Mouse (Mus musculus) intestine, embryonic 14.5 days (tissue): ENCODE measurements around the gene Med25. TPM values are rescaled to one million over a fixed set of nuclear protein-coding genes. Genes with fewer than 3 reads are reported as not detected.

Experiments
- ATAC-seq: fragments of 200-750 bp; cut with Nextera tagmentation; replicated peaks from 2 replicates; pipeline ENCODE4 v1.8.0; 2017; ENCODE audit warnings: low read depth, moderate number of reproducible peaks, moderate TSS enrichment, moderate library complexity; ENCODE audit not compliant: low FRiP score, low TSS enrichment
- DNase-seq: peaks from one replicate; pipeline ENCODE4 v3.0.0-alpha.2; 2018; ENCODE audit warnings: low spot score
- H3K27ac ChIP-seq: fragments of 300-500 bp; sonication (generic); 2 replicates; pipeline ENCODE4 v1.5.1; 2014; ENCODE audit warnings: low read depth, mild to moderate bottlenecking, control low read depth
- H3K27me3 ChIP-seq: fragments of 300-500 bp; sonication (generic); replicated peaks from 2 replicates; pipeline ENCODE4 v1.6.1; 2014; ENCODE audit warnings: low read length, control low read depth; ENCODE audit not compliant: control insufficient read depth, insufficient read depth
- H3K36me3 ChIP-seq: fragments of 300-500 bp; sonication (generic); 2 replicates; pipeline ENCODE4 v1.6.1; 2014; ENCODE audit warnings: low read length, control low read depth; ENCODE audit not compliant: control insufficient read depth, insufficient read depth
- H3K4me1 ChIP-seq: fragments of 300-500 bp; sonication (generic); replicated peaks from 2 replicates; pipeline ENCODE4 v1.6.1; 2014; ENCODE audit warnings: low read length, control low read depth, mixed read lengths; ENCODE audit not compliant: control insufficient read depth, insufficient read depth
- H3K4me2 ChIP-seq: fragments of 300-500 bp; sonication (generic); 2 replicates; pipeline ENCODE4 v1.6.1; 2014; ENCODE audit warnings: low read length
- H3K4me3 ChIP-seq: fragments of 300-500 bp; sonication (generic); 2 replicates; pipeline ENCODE4 v1.5.1; 2014; ENCODE audit warnings: low read depth, low read length, control low read depth, mixed read lengths
- H3K9ac ChIP-seq: fragments of 300-500 bp; sonication (generic); 2 replicates; pipeline ENCODE4 v1.6.1; 2014; ENCODE audit warnings: mild to moderate bottlenecking, low read length
- H3K9me3 ChIP-seq: fragments of 300-500 bp; sonication (generic); 2 replicates; pipeline ENCODE4 v1.6.1; 2016; ENCODE audit warnings: low read length, control low read depth; ENCODE audit not compliant: control insufficient read depth
- WGBS: fragments of 180-500 bp; shearing (Covaris S2); extraction: QIAGEN DNeasy Blood & Tissue Kit; methylation state at CpG from one replicate; pipeline ENCODE4 v1.1.7; 2014; 5-methylcytosine and 5-hydroxymethylcytosine counted together
- polyA plus RNA-seq: library from polyadenylated mRNA; unstranded; fragments of >200 nt; fragmentation: Nextera tagmentation; extraction: Ambion mirVana; gene quantifications from 2 replicates; pipeline ENCODE4 v1.2.1, GENCODE M21; 2014

The Med25 gene
- polyA plus RNA-seq, 1 experiment from 2014 or later, result 75.8 TPM

- H3K27ac ChIP-seq, result peak overlapping the region; percentile 99
- H3K9ac ChIP-seq, result peak overlapping the region; percentile 71
- peaks cover 24% of the 10 kb centered on the region for H3K36me3 ChIP-seq
- peak overlapping the region; percentile 80 for H3K4me2 ChIP-seq
- ATAC-seq (no peak), DNase-seq (no peak)
- no peaks in the 10 kb centered on the region for H3K9me3 ChIP-seq
- H3K27me3 ChIP-seq, result no peaks in the 10 kb centered on the region
- H3K4me1 ChIP-seq, result peaks cover 34% of the 10 kb centered on the region
- peak overlapping the region; percentile 68 for H3K4me3 ChIP-seq
- 70% methylated on average over 8 of the region's 8 CpGs for WGBS
Measured at GRCm38 (mm10) chr7:44850789-44851624, 41.5 kb downstream of the Med25 start.

- H3K9me3 ChIP-seq, result no peaks in the 10 kb centered on the region
- no peaks in the 10 kb centered on the region for H3K27me3 ChIP-seq
- peak; percentile 37 for ATAC-seq
- peak overlapping the region; percentile 68 for H3K4me3 ChIP-seq
- peak overlapping the region; percentile 99 for H3K27ac ChIP-seq
- peaks cover 33% of the 10 kb centered on the region for H3K36me3 ChIP-seq
- peaks cover 34% of the 10 kb centered on the region for H3K4me1 ChIP-seq
- peak; percentile 86 for DNase-seq
- peak overlapping the region; percentile 71 for H3K9ac ChIP-seq
- WGBS, result 0% methylated on average over 32 of the region's 33 CpGs
- H3K4me2 ChIP-seq, result peak overlapping the region; percentile 80
Measured at GRCm38 (mm10) chr7:44850146-44850545, 42.4 kb downstream of the Med25 start.

GRCm38 (mm10) chr7:44849416-44850111, 42.9 kb downstream of the Med25 start:
- peak overlapping the region; percentile 99 for H3K27ac ChIP-seq
- no peaks in the 10 kb centered on the region for H3K9me3 ChIP-seq
- H3K27me3 ChIP-seq, result no peaks in the 10 kb centered on the region
- H3K4me1 ChIP-seq, result peaks cover 34% of the 10 kb centered on the region
- peaks cover 38% of the 10 kb centered on the region for H3K36me3 ChIP-seq
- H3K9ac ChIP-seq, result peak overlapping the region; percentile 71
- peak overlapping the region; percentile 80 for H3K4me2 ChIP-seq
- peak; percentile 92 for DNase-seq
- under 1% methylated on average over 40 of the region's 41 CpGs for WGBS
- peak overlapping the region; percentile 68 for H3K4me3 ChIP-seq
- peak; percentile 61 for ATAC-seq

GRCm38 (mm10) chr7:44848561-44849415, 43.7 kb downstream of the Med25 start, which contains the start of the genes Akt1s1 and Tbc1d17:
Akt1s1 (plus strand) TSS chr7:44848991.
Tbc1d17 (minus strand) TSS chr7:44849079.
- Histone ChIP-seq H3K36me3 (peaks cover 46% of the 10 kb centered on the region), H3K4me3 (peak within 1 kb of the TSS; percentile 68), H3K27ac (peak within 1 kb of the TSS; percentile 99), H3K9ac (peak within 1 kb of the TSS; percentile 71), H3K27me3 (no peaks in the 10 kb centered on the region), H3K4me1 (peaks cover 29% of the 10 kb centered on the region), H3K9me3 (no peaks in the 10 kb centered on the region), H3K4me2 (peak within 1 kb of the TSS; percentile 80)
- WGBS, result under 1% methylated on average over 54 of the region's 54 CpGs
- DNase-seq (peak; percentile 99), ATAC-seq (peak; percentile 86)

- 0 out of 2 replicates have a peak overlapping the region, but pooled peaks have one; percentile 22 for H3K27ac ChIP-seq
- no peak for ATAC-seq
- DNase-seq, result no peak
- peak overlapping the region; percentile 80 for H3K4me2 ChIP-seq
- peaks cover 48% of the 10 kb centered on the region for H3K36me3 ChIP-seq
- H3K27me3 ChIP-seq, result no peaks in the 10 kb centered on the region
- no peaks in the 10 kb centered on the region for H3K9me3 ChIP-seq
- WGBS, result 73% methylated on average over 5 of the region's 5 CpGs
- peak overlapping the region; percentile 68 for H3K4me3 ChIP-seq
- peak overlapping the region; percentile 71 for H3K9ac ChIP-seq
- peaks cover 21% of the 10 kb centered on the region for H3K4me1 ChIP-seq
Measured at GRCm38 (mm10) chr7:44847772-44848171, 44.7 kb downstream of the Med25 start.

GRCm38 (mm10) chr7:44846804-44847203, 45.7 kb downstream of the Med25 start:
- WGBS, result 89% methylated on average over 7 of the region's 7 CpGs
- Histone ChIP-seq H3K4me3 (no peak overlapping the region), H3K9me3 (no peaks in the 10 kb centered on the region), H3K27ac (no peak overlapping the region), H3K4me2 (no peak overlapping the region), H3K9ac (no peak overlapping the region), H3K4me1 (peaks cover 21% of the 10 kb centered on the region), H3K36me3 (peaks cover 51% of the 10 kb centered on the region), H3K27me3 (no peaks in the 10 kb centered on the region)
- DNase-seq (no peak), ATAC-seq (no peak)

GRCm38 (mm10) chr7:44845006-44845405, 47.5 kb downstream of the Med25 start:
- ATAC-seq (no peak), DNase-seq (no peak)
- Histone ChIP-seq H3K27me3 (peaks cover 6% of the 10 kb centered on the region), H3K4me1 (peaks cover 8% of the 10 kb centered on the region), H3K36me3 (peaks cover 63% of the 10 kb centered on the region), H3K9me3 (no peaks in the 10 kb centered on the region), H3K4me2 (no peak overlapping the region), H3K27ac (no peak overlapping the region), H3K4me3 (no peak overlapping the region), H3K9ac (no peak overlapping the region)
- WGBS, result 94% methylated on average over 10 of the region's 10 CpGs
